Mouse (Mus musculus) myocyte (in vitro differentiated cells): Measurements from ENCODE around the gene Cdr1. TPM values are rescaled to one million over a fixed set of nuclear protein-coding genes. Genes with fewer than 3 reads are reported as not detected.

Source experiments
- H3K27me3 ChIP-seq: one replicate; pipeline ENCODE4 v1.6.1; 2011; ENCODE audit not compliant: control insufficient read depth, insufficient read depth, insufficient read length
- H3K36me3 ChIP-seq: one replicate; pipeline ENCODE4 v1.6.1; 2011; ENCODE audit not compliant: control insufficient read depth, insufficient read depth
- H3K4me2 ChIP-seq: one replicate; pipeline ENCODE4 v1.6.1; 2011; ENCODE audit warnings: low read depth, control low read depth
- H3K4me3 ChIP-seq: one replicate; pipeline ENCODE4 v1.5.1; 2011; ENCODE audit warnings: mild to moderate bottlenecking, control low read depth, moderate library complexity
- H3K79me2 ChIP-seq: one replicate; pipeline ENCODE4 v1.6.1; 2011; ENCODE audit not compliant: control insufficient read depth, insufficient read depth
- H3ac ChIP-seq: one replicate; pipeline ENCODE4 v1.6.1; 2011; ENCODE audit not compliant: control insufficient read depth, insufficient read length
- CEBPB ChIP-seq: IDR thresholded peaks from 2 replicates; pipeline ENCODE4 v1.6.1; 2011; ENCODE audit warnings: mild to moderate bottlenecking, moderate library complexity; ENCODE audit not compliant: poor library complexity, insufficient read depth, severe bottlenecking
- E2F4 ChIP-seq: IDR thresholded peaks from one replicate; pipeline ENCODE4 v1.6.1; 2011; ENCODE audit warnings: mild to moderate bottlenecking, control low read depth, moderate library complexity; ENCODE audit not compliant: insufficient read depth
- MAX ChIP-seq: IDR thresholded peaks from one replicate; pipeline ENCODE4 v1.6.1; 2011; ENCODE audit warnings: low read depth, mild to moderate bottlenecking, control low read depth
- MYOD1 ChIP-seq, 3 experiments: IDR thresholded peaks; one replicate each; pipeline ENCODE4 v1.6.1; 2011; ENCODE audit warnings: control low read depth in 2 of 3, low read depth in 2 of 3, mild to moderate bottlenecking in 2 of 3, moderate library complexity in 1 of 3; ENCODE audit not compliant: insufficient read length in 2 of 3, control insufficient read depth in 1 of 3
- MYOG ChIP-seq, 3 experiments: IDR thresholded peaks; one replicate each; pipeline ENCODE4 v1.6.1; 2011; ENCODE audit warnings: control low read depth in 2 of 3, low read depth in 2 of 3, mild to moderate bottlenecking in 2 of 3; ENCODE audit not compliant: insufficient read length in 2 of 3, control insufficient read depth in 1 of 3, insufficient read depth in 1 of 3
- POLR2A ChIP-seq: IDR thresholded peaks from one replicate; pipeline ENCODE4 v1.6.1; 2011; ENCODE audit warnings: low read depth, mild to moderate bottlenecking, control low read depth, moderate library complexity; ENCODE audit not compliant: insufficient read length
- POLR2AphosphoS2 ChIP-seq: IDR thresholded peaks from one replicate; pipeline ENCODE4 v1.6.1; 2011; ENCODE audit warnings: low read depth, control low read depth; ENCODE audit not compliant: insufficient read length
- SRF ChIP-seq: IDR thresholded peaks from one replicate; pipeline ENCODE4 v1.6.1; 2011; ENCODE audit warnings: low read depth; ENCODE audit not compliant: control insufficient read depth, insufficient read length
- TCF12 ChIP-seq: IDR thresholded peaks from one replicate; pipeline ENCODE4 v1.6.1; 2011; ENCODE audit warnings: mild to moderate bottlenecking, control low read depth; ENCODE audit not compliant: poor library complexity, insufficient read depth, severe bottlenecking
- TCF3 ChIP-seq: IDR thresholded peaks from one replicate; pipeline ENCODE4 v1.6.1; 2011; ENCODE audit warnings: low read depth, control low read depth; ENCODE audit not compliant: insufficient read length
- USF1 ChIP-seq: IDR thresholded peaks from one replicate; pipeline ENCODE4 v1.6.1; 2011; ENCODE audit warnings: low read depth, mild to moderate bottlenecking, control low read depth, moderate library complexity
- polyA plus RNA-seq: library from polyadenylated mRNA; unstranded; fragments of >200 nt; fragmentation: generic; extraction: Trizol; gene quantifications from one replicate; pipeline ENCODE4 v1.2.1, GENCODE M21; 2012; ENCODE audit warnings: missing spikeins

The Cdr1 gene
- polyA plus RNA-seq, 1 experiment = not detected

DNA sequence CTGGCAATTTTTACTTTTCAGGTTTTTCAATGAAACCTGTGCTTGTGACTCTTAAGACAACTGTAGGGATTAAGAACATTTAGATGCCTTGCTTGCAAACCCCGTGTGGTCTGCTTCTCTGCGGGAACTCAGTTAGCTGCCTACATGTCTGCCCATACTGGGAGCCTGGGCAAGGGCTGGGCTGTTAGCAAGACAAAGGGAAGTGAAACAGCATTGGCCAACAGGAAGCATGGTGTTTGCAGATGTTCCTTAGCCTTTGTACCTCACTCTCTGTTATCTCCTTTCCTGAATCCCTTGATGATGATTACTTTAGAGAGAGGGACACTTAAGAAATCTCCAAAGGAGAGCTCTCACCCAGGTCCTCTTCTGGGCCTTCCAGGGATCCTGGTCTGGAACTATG lies 38.8 kb downstream of the Cdr1 start:
- Histone ChIP-seq H3K36me3 (no peaks in the 10 kb centered on the region), H3K27me3 (no peaks in the 10 kb centered on the region), H3K4me3 (no peak overlapping the region), H3ac (no peak overlapping the region), H3K79me2 (no peaks in the 10 kb centered on the region), H3K4me2 (no peak overlapping the region)
- TF ChIP-seq MAX (no peak), POLR2A (no peak), MYOD1 (IDR thresholded peaks at IDR 0.05; ENCODE audit: control insufficient read depth in 1 of 3, insufficient read length in 2 of 3, low read depth in 2 of 3) (no peak)

DNA sequence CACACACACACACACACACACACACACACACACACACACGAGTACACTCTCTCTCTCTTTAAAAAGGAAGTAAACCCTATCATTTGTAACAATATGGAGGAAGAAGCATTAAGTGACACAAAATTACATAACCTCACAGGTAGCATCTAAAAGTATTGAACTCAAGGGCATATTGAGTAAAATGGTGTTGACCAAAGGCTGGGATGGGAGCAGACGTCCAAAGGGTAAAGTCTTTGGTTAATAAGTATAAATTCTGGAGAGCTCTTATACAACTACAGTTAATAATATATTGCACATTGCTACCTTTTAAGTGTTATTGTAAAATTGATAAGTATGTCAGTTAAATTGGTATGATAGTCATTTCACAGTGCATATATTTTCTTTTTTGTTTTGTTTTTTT lies 39.9 kb downstream of the Cdr1 start:
- Histone ChIP-seq H3K4me2 (no peak overlapping the region), H3ac (no peak overlapping the region), H3K79me2 (no peaks in the 10 kb centered on the region), H3K27me3 (no peaks in the 10 kb centered on the region), H3K4me3 (no peak overlapping the region), H3K36me3 (no peaks in the 10 kb centered on the region)
- no peak for TF ChIP-seq MYOG (IDR thresholded peaks at IDR 0.05; ENCODE audit: control insufficient read depth in 1 of 3, insufficient read depth in 1 of 3, insufficient read length in 2 of 3, low read depth in 2 of 3)
- TF ChIP-seq POLR2AphosphoS2 = no peak

DNA sequence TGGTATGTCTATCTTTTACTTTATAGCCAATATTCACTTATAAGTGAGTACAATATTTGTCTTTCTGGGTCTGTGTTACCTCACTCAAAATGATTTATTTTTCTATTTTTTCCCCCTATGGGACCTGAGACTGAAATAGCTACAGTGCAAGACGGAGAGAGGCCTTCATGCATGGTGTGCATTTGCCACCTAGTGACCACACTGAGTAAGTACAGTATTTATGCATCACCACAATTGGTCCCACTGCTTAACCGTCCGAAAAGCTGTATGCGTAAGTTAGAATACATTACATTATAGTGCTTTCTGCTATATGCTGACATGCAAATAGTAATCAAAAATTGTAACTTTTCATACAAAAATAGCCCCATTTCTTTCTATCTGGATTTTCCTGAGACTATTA lies 50.8 kb downstream of the Cdr1 start:
- no peak for TF ChIP-seq E2F4
- no peak for TF ChIP-seq USF1
- TF ChIP-seq TCF12 = no peak
- TF ChIP-seq POLR2A = no peak
- TF ChIP-seq POLR2AphosphoS2 = no peak
- no peak for TF ChIP-seq SRF
- no peak for TF ChIP-seq TCF3
- TF ChIP-seq CEBPB = no peak
- TF ChIP-seq MAX = no peak
- no peak for TF ChIP-seq MYOD1 (IDR thresholded peaks at IDR 0.05; ENCODE audit: control insufficient read depth in 1 of 3, insufficient read length in 2 of 3, low read depth in 2 of 3)
- Histone ChIP-seq H3K79me2 (no peaks in the 10 kb centered on the region), H3K4me2 (no peak overlapping the region), H3K4me3 (no peak overlapping the region), H3K36me3 (no peaks in the 10 kb centered on the region), H3K27me3 (no peaks in the 10 kb centered on the region), H3ac (no peak overlapping the region)
